Mouse (Mus musculus) heart, embryonic 14.5 days (tissue): ENCODE data around the gene Steap4. TPM values are rescaled to one million over a fixed set of nuclear protein-coding genes. Genes with fewer than 3 reads are reported as not detected.

ENCODE experiments used
- ATAC-seq: fragments of 200-750 bp; cut with Nextera tagmentation; 2 replicates; pipeline ENCODE4 v1.8.0; 2017; ENCODE audit warnings: low read depth, moderate TSS enrichment; ENCODE audit not compliant: insufficient number of reproducible peaks, insufficient read depth, low FRiP score
- H3K27ac ChIP-seq, 2 experiments: fragments of 200-500 bp in 1 of 2; fragments of 300-500 bp in 1 of 2; sonication (generic) in 1 of 2; replicated peaks in 1 of 2; 2 replicates each; pipeline ENCODE4 v1.5.1; 2012 to 2014; ENCODE audit warnings: low read depth in 2 of 2, low read length in 2 of 2, control low read depth in 1 of 2, mild to moderate bottlenecking in 1 of 2, mixed read lengths in 1 of 2; ENCODE audit not compliant: control insufficient read depth in 1 of 2, insufficient read depth in 1 of 2
- H3K27me3 ChIP-seq: fragments of 300-500 bp; sonication (generic); 2 replicates; pipeline ENCODE4 v1.6.1; 2014; ENCODE audit warnings: mild to moderate bottlenecking, low read length, control low read depth; ENCODE audit not compliant: control insufficient read depth, insufficient read depth
- H3K36me3 ChIP-seq: fragments of 300-500 bp; sonication (generic); 2 replicates; pipeline ENCODE4 v1.6.1; 2014; ENCODE audit warnings: mild to moderate bottlenecking, control low read depth, low read length, mixed read lengths; ENCODE audit not compliant: control insufficient read depth, insufficient read depth
- H3K4me1 ChIP-seq, 2 experiments: fragments of 200-500 bp in 1 of 2; fragments of 300-500 bp in 1 of 2; sonication (generic) in 1 of 2; 2 replicates each; pipeline ENCODE4 v1.6.1; 2012 to 2014; ENCODE audit warnings: low read length in 2 of 2, control low read depth in 1 of 2, mixed read lengths in 1 of 2; ENCODE audit not compliant: control insufficient read depth in 2 of 2, insufficient read depth in 2 of 2
- H3K4me2 ChIP-seq: fragments of 300-500 bp; sonication (generic); 2 replicates; pipeline ENCODE4 v1.6.1; 2014; ENCODE audit warnings: mild to moderate bottlenecking, low read length
- H3K4me3 ChIP-seq, 2 experiments: fragments of 200-500 bp in 1 of 2; fragments of 300-500 bp in 1 of 2; sonication (generic) in 1 of 2; 2 replicates each; pipeline ENCODE4 v1.5.1; 2012 to 2014; ENCODE audit warnings: low read length in 2 of 2, mild to moderate bottlenecking in 2 of 2, control low read depth in 1 of 2, low read depth in 1 of 2, moderate library complexity in 1 of 2; ENCODE audit not compliant: control insufficient read depth in 1 of 2, insufficient read depth in 1 of 2
- H3K9ac ChIP-seq: fragments of 300-500 bp; sonication (generic); 2 replicates; pipeline ENCODE4 v1.6.1; 2014; ENCODE audit warnings: mild to moderate bottlenecking, low read length
- H3K9me3 ChIP-seq: fragments of 300-500 bp; sonication (generic); 2 replicates; pipeline ENCODE4 v1.6.1; 2016; ENCODE audit warnings: low read length, control low read depth; ENCODE audit not compliant: control insufficient read depth
- WGBS: fragments of 180-500 bp; shearing (Covaris S2); extraction: QIAGEN DNeasy Blood & Tissue Kit; methylation state at CpG from one replicate; pipeline ENCODE4 v1.1.7; 2014; 5-methylcytosine and 5-hydroxymethylcytosine counted together
- polyA plus RNA-seq: library from polyadenylated mRNA; unstranded; fragments of >200 nt; fragmentation: Nextera tagmentation; extraction: Ambion mirVana; gene quantifications from 2 replicates; pipeline ENCODE4 v1.2.1, GENCODE M21; 2014

Steap4 gene
- polyA plus RNA-seq, 1 experiment from 2014 or later, result 0.49 TPM

- H3K27ac ChIP-seq, result no peak overlapping the region
- no peaks in the 10 kb centered on the region for H3K27me3 ChIP-seq
- no peak overlapping the region for H3K9ac ChIP-seq
- H3K4me1 ChIP-seq, result 0 out of 4 replicates have a peak, but pooled peaks cover 0 to 4% of the 10 kb centered on the region in 2 experiments
- no peaks in the 10 kb centered on the region for H3K36me3 ChIP-seq
- WGBS, result 88% methylated on average over 7 of the region's 7 CpGs
- H3K9me3 ChIP-seq, result no peaks in the 10 kb centered on the region
- H3K4me3 ChIP-seq, result no peak overlapping the region
- no peak for ATAC-seq
- H3K4me2 ChIP-seq, result no peak overlapping the region
These were observed 856 bp downstream of the Steap4 start for GRCm38 (mm10) chr5:7961113-7961512.

- H3K9ac ChIP-seq, result no peak overlapping the region
- H3K4me1 ChIP-seq, result 0 out of 4 replicates have a peak, but pooled peaks cover 0 to 3% of the 10 kb centered on the region in 2 experiments
- no peaks in the 10 kb centered on the region for H3K9me3 ChIP-seq
- no peaks in the 10 kb centered on the region for H3K27me3 ChIP-seq
- H3K4me2 ChIP-seq, result no peak overlapping the region
- H3K27ac ChIP-seq, result no peak overlapping the region
- H3K36me3 ChIP-seq, result no peaks in the 10 kb centered on the region
- ATAC-seq, result no peak
- H3K4me3 ChIP-seq, result no peak overlapping the region
- WGBS, result 27% methylated on average over 3 of the region's 3 CpGs
These were observed 5.0 kb downstream of the Steap4 start for GRCm38 (mm10) chr5:7965281-7965680.

GRCm38 (mm10) chr5:7968152-7968551 is 7.9 kb downstream of the Steap4 start:
- H3K9me3 ChIP-seq, result no peaks in the 10 kb centered on the region
- no peak overlapping the region for H3K4me3 ChIP-seq
- no peaks in the 10 kb centered on the region; a peak in 1 of 4 replicates for H3K4me1 ChIP-seq
- H3K27me3 ChIP-seq, result no peaks in the 10 kb centered on the region
- H3K27ac ChIP-seq, result no peak overlapping the region
- 80% methylated on average over 5 of the region's 5 CpGs for WGBS
- H3K36me3 ChIP-seq, result no peaks in the 10 kb centered on the region
- H3K9ac ChIP-seq, result no peak overlapping the region
- no peak overlapping the region for H3K4me2 ChIP-seq
- ATAC-seq, result no peak

GRCm38 (mm10) chr5:7972266-7972665 is 12.0 kb downstream of the Steap4 start:
- Histone ChIP-seq H3K9ac (no peak overlapping the region), H3K36me3 (no peaks in the 10 kb centered on the region), H3K9me3 (no peaks in the 10 kb centered on the region), H3K27ac (no peak overlapping the region), H3K27me3 (no peaks in the 10 kb centered on the region), H3K4me2 (no peak overlapping the region), H3K4me1 (no peaks in the 10 kb centered on the region; a peak in 1 of 4 replicates), H3K4me3 (no peak overlapping the region)
- WGBS, result 74% methylated on average over 2 of the region's 2 CpGs
- ATAC-seq, result no peak

- H3K27me3 ChIP-seq, result no peaks in the 10 kb centered on the region
- no peak overlapping the region for H3K4me3 ChIP-seq
- WGBS, result 86% methylated on average over 11 of the region's 11 CpGs
These were observed 14.4 kb downstream of the Steap4 start for GRCm38 (mm10) chr5:7974522-7975197.

GRCm38 (mm10) chr5:7980586-7980985 is 20.3 kb downstream of the Steap4 start:
- H3K4me3 ChIP-seq, result no peak overlapping the region
- no peaks in the 10 kb centered on the region for H3K4me1 ChIP-seq
- no peak overlapping the region for H3K27ac ChIP-seq
- no peaks in the 10 kb centered on the region for H3K27me3 ChIP-seq
- WGBS, result 48% methylated on average over 5 of the region's 5 CpGs
- no peak overlapping the region for H3K9ac ChIP-seq
- no peak for ATAC-seq
- no peaks in the 10 kb centered on the region for H3K9me3 ChIP-seq
- H3K36me3 ChIP-seq, result no peaks in the 10 kb centered on the region
- H3K4me2 ChIP-seq, result no peak overlapping the region

More at GRCm38 (mm10) chr5:7974522-7975197, 14.4 kb downstream of the Steap4 start:
- no peaks in the 10 kb centered on the region for H3K36me3 ChIP-seq
- no peaks in the 10 kb centered on the region for H3K9me3 ChIP-seq
- no peak overlapping the region for H3K9ac ChIP-seq
- no peak overlapping the region for H3K4me2 ChIP-seq
- ATAC-seq, result no peak
- H3K4me1 ChIP-seq, result no peaks in the 10 kb centered on the region; a peak in 1 of 4 replicates
- no peak overlapping the region for H3K27ac ChIP-seq

- Histone ChIP-seq H3K9me3 (no peaks in the 10 kb centered on the region), H3K4me3 (no peak overlapping the region), H3K9ac (no peak overlapping the region), H3K27ac (no peak overlapping the region), H3K27me3 (no peaks in the 10 kb centered on the region), H3K36me3 (no peaks in the 10 kb centered on the region), H3K4me2 (no peak overlapping the region), H3K4me1 (no peaks in the 10 kb centered on the region)
- ATAC-seq, result no peak
- 63% methylated on average over 1 of the region's 1 CpGs for WGBS
These were observed 27.7 kb downstream of the Steap4 start for GRCm38 (mm10) chr5:7987962-7988361.

- Histone ChIP-seq H3K36me3 (no peaks in the 10 kb centered on the region), H3K9me3 (no peaks in the 10 kb centered on the region), H3K4me3 (no peak overlapping the region), H3K9ac (no peak overlapping the region), H3K27me3 (no peaks in the 10 kb centered on the region), H3K4me1 (no peaks in the 10 kb centered on the region), H3K4me2 (no peak overlapping the region), H3K27ac (no peak overlapping the region)
- ATAC-seq, result no peak
- WGBS, result 77% methylated on average over 4 of the region's 4 CpGs
These were observed 28.2 kb downstream of the Steap4 start for GRCm38 (mm10) chr5:7988415-7988814.
